Mouse (Mus musculus): ENCODE measurements around the gene Odf3. TPM values are rescaled to one million over a fixed set of nuclear protein-coding genes. Genes with fewer than 3 reads are reported as not detected.
A peak's percentile ranks its signal among the peaks of the same experiment; 100 is the strongest.

The Odf3 gene
- total and polyA plus RNA-seq, 3 experiments: not detected

DNA sequence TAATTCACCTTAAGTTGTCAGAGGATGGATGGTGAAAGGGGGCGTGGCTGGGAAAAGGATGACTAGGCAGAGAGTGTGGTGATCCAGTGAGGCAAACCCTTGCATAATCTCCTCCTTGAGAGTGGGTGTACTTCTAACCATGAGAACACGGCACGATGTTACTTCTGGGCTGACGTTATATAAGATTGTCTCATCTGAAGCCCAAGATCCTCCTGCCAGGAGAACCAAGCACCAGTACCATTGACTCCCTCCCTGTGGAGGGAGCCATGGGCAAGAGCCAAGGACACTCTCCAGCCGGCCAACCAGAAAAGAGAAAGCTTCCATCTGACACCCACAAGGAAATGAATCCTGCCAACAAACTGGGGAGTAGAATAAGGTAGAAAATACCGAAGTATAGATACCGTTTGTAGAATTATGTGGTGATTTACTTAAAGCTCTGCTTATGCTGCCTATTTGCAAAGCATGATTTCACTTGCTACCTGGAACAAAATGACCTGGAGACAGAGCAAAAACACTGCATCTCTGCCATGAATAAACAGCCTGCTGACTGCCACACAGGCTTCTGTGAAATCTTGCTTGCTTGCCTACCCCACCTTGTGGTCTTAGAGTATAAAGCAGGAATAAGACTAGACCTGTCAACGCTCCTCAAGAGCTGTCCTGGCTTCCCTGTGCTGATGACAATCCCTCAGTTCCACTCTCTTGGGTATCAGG, 19.3 kb upstream of the Odf3 start:
- DNase-seq (ENCODE audit: extremely low read depth): peak; percentile 19
- TF ChIP-seq SIN3A (IDR thresholded peaks at IDR 0.05; ENCODE audit: low read length) (0 out of 2 replicates have a peak, but pooled peaks have one; percentile 23), HCFC1 (IDR thresholded peaks at IDR 0.05; ENCODE audit: low read depth, low read length) (no peak), ELF1 (IDR thresholded peaks at IDR 0.05; ENCODE audit: low read depth, low read length) (0 out of 2 replicates have a peak, but pooled peaks have one; percentile 16), CHD1 (IDR thresholded peaks at IDR 0.05; ENCODE audit: low read depth, low read length) (no peak), SMC3 (IDR thresholded peaks at IDR 0.05; ENCODE audit: low read depth, low read length) (peak; percentile 59), NRF1 (IDR thresholded peaks at IDR 0.05; ENCODE audit: low read depth, low read length) (no peak), RAD21 (IDR thresholded peaks at IDR 0.05; ENCODE audit: low read depth, low read length) (peak; percentile 65), MEF2A (IDR thresholded peaks at IDR 0.05; ENCODE audit: borderline replicate concordance, low read depth, low read length) (no peak), RCOR1 (conservative IDR thresholded peaks at IDR 0.05; ENCODE audit: low read depth, low read length) (no peak), MAFK (IDR thresholded peaks at IDR 0.05; ENCODE audit: insufficient replicate concordance, low read length) (0 out of 2 replicates have a peak, but pooled peaks have one; percentile 8), ETS1 (conservative IDR thresholded peaks at IDR 0.05; ENCODE audit: low read depth, low read length) (no peak), CTCF (conservative IDR thresholded peaks at IDR 0.05 in 1 of 2, IDR thresholded peaks at IDR 0.05 in 1 of 2; ENCODE audit: low read depth in 2 of 2, low read length in 2 of 2) (peak in 1 of 2 experiments; percentile 74; a peak in 2 of 4 replicates), UBTF (IDR thresholded peaks at IDR 0.05; ENCODE audit: low read depth, low read length) (no peak), POLR2A (IDR thresholded peaks at IDR 0.05; ENCODE audit: low read depth, low read length) (no peak), NELFE (IDR thresholded peaks at IDR 0.05; ENCODE audit: low read depth, low read length) (no peak), MAX (IDR thresholded peaks at IDR 0.05; ENCODE audit: low read length) (no peak), TCF12 (IDR thresholded peaks at IDR 0.05; ENCODE audit: low read depth, low read length) (no peak), MXI1 (IDR thresholded peaks at IDR 0.05; ENCODE audit: low read depth, low read length) (0 out of 2 replicates have a peak, but pooled peaks have one; percentile 28)
- dilution Hi-C loops (cut with MboI; ENCODE audit: extremely low pct_ligation_motif_present, extremely low pct_unique_long_range_greater_than_20kb, low sequenced_read_pairs): no loop called here
- Histone ChIP-seq H3K9me3 (replicated peaks; ENCODE audit: low read length) (no peaks in the 10 kb centered on the region), H3K4me1 (ENCODE audit: control insufficient read depth in 1 of 2, insufficient read depth in 2 of 2) (no peaks in the 10 kb centered on the region; a peak in 1 of 4 replicates), H3K9ac (ENCODE audit: insufficient read depth, low read depth) (no peak overlapping the region), H3K27ac (ENCODE audit: insufficient read depth, low read depth) (no peak overlapping the region), H3K4me2 (ENCODE audit: insufficient read depth, low read depth, poor library complexity, severe bottlenecking) (peak overlapping the region; percentile 58; the same call in 1 of the 2 replicates), H3K36me3 (replicated peaks in 1 of 2; ENCODE audit: control insufficient read depth in 1 of 2, insufficient read depth in 1 of 2, low read length in 1 of 2) (no peaks in the 10 kb centered on the region), H3K4me3 (replicated peaks in 1 of 3; ENCODE audit: low read depth in 2 of 3, low read length in 2 of 3, poor library complexity in 1 of 3) (peak overlapping the region in 1 of 3 experiments; percentile 11), H3K79me2 (replicated peaks; ENCODE audit: control insufficient read depth, extremely low read depth, insufficient read depth, poor library complexity, severe bottlenecking) (no peaks in the 10 kb centered on the region), H3K27me3 (replicated peaks) (peaks cover 77% of the 10 kb centered on the region)
- in situ Hi-C loops (cut with MboI; ENCODE audit: low pct_ligation_motif_present, low pct_unique_long_range_greater_than_20kb, low sequenced_read_pairs): loop anchor here (25.0 kb wide), 1 partner anchor 741 kb away; the partner anchor contains the start of genes Caly and Prap1

DNA sequence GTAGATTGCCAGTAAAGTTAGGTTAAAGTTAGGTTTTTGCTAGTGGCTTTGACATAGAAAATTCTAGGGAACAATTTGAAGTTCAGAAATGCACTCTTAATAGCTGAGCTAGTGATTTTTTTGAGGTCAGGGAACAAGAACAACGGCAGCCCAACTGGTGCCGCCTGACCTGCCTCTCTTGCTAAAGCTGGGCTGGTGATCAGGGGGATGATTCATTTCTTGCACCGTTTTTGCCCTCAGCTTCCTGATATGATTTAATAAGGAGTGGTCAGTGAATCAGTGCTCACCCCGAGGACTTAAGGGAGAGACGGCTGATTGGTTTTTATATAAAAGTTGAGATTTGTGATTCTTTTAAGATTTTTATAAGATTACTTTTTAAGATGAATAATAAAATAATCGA, 16.2 kb upstream of the Odf3 start:
- Histone ChIP-seq H3K27ac (ENCODE audit: insufficient read depth, low read depth) (no peak overlapping the region), H3K9ac (ENCODE audit: insufficient read depth, low read depth) (no peak overlapping the region), H3K4me3 (replicated peaks in 1 of 3; ENCODE audit: low read depth in 2 of 3, low read length in 2 of 3, poor library complexity in 1 of 3) (no peak overlapping the region), H3K79me2 (replicated peaks; ENCODE audit: control insufficient read depth, extremely low read depth, insufficient read depth, poor library complexity, severe bottlenecking) (no peaks in the 10 kb centered on the region), H3K4me2 (ENCODE audit: insufficient read depth, low read depth, poor library complexity, severe bottlenecking) (no peak overlapping the region), H3K27me3 (replicated peaks) (peaks cover 75% of the 10 kb centered on the region), H3K4me1 (ENCODE audit: control insufficient read depth in 1 of 2, insufficient read depth in 2 of 2) (no peaks in the 10 kb centered on the region; a peak in 1 of 4 replicates), H3K36me3 (replicated peaks in 1 of 2; ENCODE audit: control insufficient read depth in 1 of 2, insufficient read depth in 1 of 2, low read length in 1 of 2) (no peaks in the 10 kb centered on the region), H3K9me3 (replicated peaks; ENCODE audit: low read length) (no peaks in the 10 kb centered on the region)
- TF ChIP-seq ZNF384 (IDR thresholded peaks at IDR 0.05; ENCODE audit: low read depth, low read length): no peak
- no peak for TF ChIP-seq GABPA (IDR thresholded peaks at IDR 0.05; ENCODE audit: insufficient replicate concordance, low read depth, low read length)
- TF ChIP-seq MAZ (IDR thresholded peaks at IDR 0.05; ENCODE audit: low read depth, low read length): no peak
- TF ChIP-seq MEF2A (IDR thresholded peaks at IDR 0.05; ENCODE audit: borderline replicate concordance, low read depth, low read length): no peak
- no peak for TF ChIP-seq USF1 (IDR thresholded peaks at IDR 0.05; ENCODE audit: low read depth, low read length)
- TF ChIP-seq IRF4 (IDR thresholded peaks at IDR 0.05; ENCODE audit: low read depth, low read length): no peak
- TF ChIP-seq RCOR1 (conservative IDR thresholded peaks at IDR 0.05; ENCODE audit: low read depth, low read length): no peak
- no peak for TF ChIP-seq CTCF (conservative IDR thresholded peaks at IDR 0.05 in 1 of 2, IDR thresholded peaks at IDR 0.05 in 1 of 2; ENCODE audit: low read depth in 2 of 2, low read length in 2 of 2)
- TF ChIP-seq TCF12 (IDR thresholded peaks at IDR 0.05; ENCODE audit: low read depth, low read length): no peak
- TF ChIP-seq ZC3H11A (IDR thresholded peaks at IDR 0.05; ENCODE audit: low read depth, low read length): no peak
- no peak for TF ChIP-seq HCFC1 (IDR thresholded peaks at IDR 0.05; ENCODE audit: low read depth, low read length)
- TF ChIP-seq TBP (conservative IDR thresholded peaks at IDR 0.05; ENCODE audit: low read depth, low read length): no peak
- no peak for TF ChIP-seq MXI1 (IDR thresholded peaks at IDR 0.05; ENCODE audit: low read depth, low read length)
- no peak for TF ChIP-seq UBTF (IDR thresholded peaks at IDR 0.05; ENCODE audit: low read depth, low read length)
- no peak for TF ChIP-seq SIN3A (IDR thresholded peaks at IDR 0.05; ENCODE audit: low read length)
- DNase-seq (ENCODE audit: extremely low read depth): no peak
- dilution Hi-C loops (cut with MboI; ENCODE audit: extremely low pct_ligation_motif_present, extremely low pct_unique_long_range_greater_than_20kb, low sequenced_read_pairs) (no loop called here), in situ Hi-C loops (cut with MboI; ENCODE audit: low pct_ligation_motif_present, low pct_unique_long_range_greater_than_20kb, low sequenced_read_pairs) (loop anchor here (25.0 kb wide), 1 partner anchor 744 kb away; the partner anchor contains the start of genes Caly and Prap1)
